Mouse (Mus musculus) layer of hippocampus, postnatal 25 days (tissue): Measurements from ENCODE around the gene Flnc. TPM values are rescaled to one million over a fixed set of nuclear protein-coding genes. Genes with fewer than 3 reads are reported as not detected.
"Not testable (repeated sequence)": the region's sequence is repeated elsewhere in the genome, so short reads cannot be mapped to it uniquely, and the experiment has no call there.

Source experiments
- DNase-seq, 2 experiments: peaks; one replicate each; pipeline ENCODE4 v3.0.0; 2022; ENCODE audit warnings: mixed read lengths in 2 of 2, low spot score in 1 of 2; ENCODE audit errors: extremely low spot score in 1 of 2
- total RNA-seq, 2 experiments: library from RNA; stranded (reverse); gene quantifications; 2 replicates each; pipeline ENCODE4 v1.2.3; 2021

The Flnc gene
- total RNA-seq: 1 to 10 TPM in 1 of 2 experiments, under 1 TPM in 1; 0.96 to 1.4 TPM

DNA sequence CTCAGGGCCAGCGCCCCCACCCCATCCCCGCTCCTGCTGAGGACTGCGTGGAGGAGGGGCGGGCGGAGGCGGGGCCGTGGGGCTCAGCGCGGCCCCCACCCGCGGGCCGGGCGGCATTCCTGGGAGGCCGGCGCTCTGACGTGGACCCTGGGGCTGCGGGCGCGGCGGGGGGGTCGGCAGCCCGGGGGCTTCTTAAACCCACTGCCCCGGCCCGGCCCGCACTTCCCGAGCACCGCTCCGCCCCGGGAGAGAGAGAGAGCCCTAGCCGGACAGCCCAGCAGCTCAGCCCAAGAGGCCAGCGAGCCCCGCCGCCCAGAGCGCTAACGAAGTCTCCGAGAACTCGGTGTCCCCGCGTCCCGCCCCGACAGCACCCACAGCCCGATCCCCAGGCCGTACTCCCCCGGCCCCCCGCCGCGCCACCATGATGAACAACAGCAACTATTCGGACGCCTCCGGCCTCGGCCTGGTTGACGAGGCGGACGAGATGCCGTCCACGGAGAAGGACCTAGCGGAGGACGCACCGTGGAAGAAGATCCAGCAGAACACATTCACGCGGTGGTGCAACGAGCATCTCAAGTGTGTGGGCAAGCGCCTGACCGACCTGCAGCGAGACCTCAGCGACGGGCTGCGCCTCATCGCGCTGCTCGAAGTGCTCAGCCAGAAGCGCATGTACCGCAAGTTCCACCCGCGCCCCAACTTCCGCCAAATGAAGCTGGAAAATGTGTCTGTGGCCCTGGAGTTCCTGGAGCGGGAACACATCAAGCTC lies at the start of gene Flnc:
Gene Flnc (plus strand): TSS at position 219 of the 766 bp plus-strand sequence.
- DNase-seq: no peak

GRCm38 (mm10) chr6:29388052-29388518 lies 45.0 kb upstream of the Flnc start, which contains the start of gene Opn1sw:
Gene Opn1sw (minus strand): TSS chr6:29388468.
- DNase-seq: no peak

- DNase-seq: peak; percentile 42 to 76
Measured at GRCm38 (mm10) chr6:29388606-29389080, 44.4 kb upstream of the Flnc start.

DNA sequence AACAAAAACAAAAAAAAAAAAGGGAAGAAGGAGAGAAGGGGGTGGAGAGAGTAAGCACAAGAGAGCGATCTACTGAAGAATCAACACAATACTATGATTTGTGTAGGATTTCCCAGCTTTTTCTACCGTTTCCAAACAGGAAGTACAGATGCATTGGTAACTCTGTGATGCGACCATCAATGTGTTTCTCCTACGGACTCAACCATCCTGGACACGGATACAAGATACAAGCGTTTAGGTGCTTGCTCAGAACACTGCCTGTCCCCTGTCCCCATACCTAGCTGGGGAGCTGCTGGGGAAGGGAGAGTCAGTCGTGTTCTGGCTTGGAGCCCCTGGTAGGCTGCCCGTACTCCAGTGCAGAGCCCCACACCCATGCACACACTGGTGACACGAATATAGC lies 43.6 kb upstream of the Flnc start:
- no peak for DNase-seq

DNA sequence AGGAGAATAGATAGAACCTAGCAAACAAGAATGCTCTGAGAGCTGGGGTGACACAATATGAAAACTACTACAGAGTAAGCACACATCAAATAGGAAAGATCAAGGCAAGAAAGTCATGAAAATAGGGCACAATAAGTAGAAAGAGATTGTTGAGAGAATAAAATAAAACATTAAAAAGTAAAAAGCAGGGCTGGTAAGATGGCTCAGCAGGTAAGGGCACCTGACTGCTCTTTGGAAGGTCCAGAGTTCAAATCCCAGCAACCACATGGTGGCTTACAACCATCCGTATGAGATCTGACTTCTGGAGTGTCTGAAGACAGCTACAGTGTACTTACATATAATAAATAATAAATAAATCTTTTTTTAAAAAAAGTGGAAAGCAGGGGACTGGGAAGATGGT lies 42.6 kb upstream of the Flnc start:
- not testable (repeated sequence) for DNase-seq

DNA sequence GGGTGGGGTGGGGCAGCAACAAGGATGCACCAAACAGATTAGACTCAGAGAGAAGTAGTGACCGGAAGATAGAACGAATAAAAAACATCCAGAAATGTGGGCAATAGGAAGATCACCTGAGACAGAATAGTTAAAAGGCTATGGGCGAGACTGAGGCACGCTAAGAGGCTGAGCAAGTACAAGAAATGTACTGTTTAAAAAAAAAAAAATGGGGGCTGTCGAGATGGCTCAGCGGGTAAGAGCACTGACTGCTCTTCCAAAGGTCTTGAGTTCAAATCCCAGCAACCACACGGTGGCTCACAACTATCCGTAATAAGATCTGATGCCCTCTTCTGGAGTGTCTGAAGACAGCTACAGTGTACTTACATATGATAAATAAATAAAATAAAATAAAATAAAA lies 41.8 kb upstream of the Flnc start:
- not testable (repeated sequence) for DNase-seq

GRCm38 (mm10) chr6:29391802-29392201 lies 41.3 kb upstream of the Flnc start:
- DNase-seq: no peak

DNA sequence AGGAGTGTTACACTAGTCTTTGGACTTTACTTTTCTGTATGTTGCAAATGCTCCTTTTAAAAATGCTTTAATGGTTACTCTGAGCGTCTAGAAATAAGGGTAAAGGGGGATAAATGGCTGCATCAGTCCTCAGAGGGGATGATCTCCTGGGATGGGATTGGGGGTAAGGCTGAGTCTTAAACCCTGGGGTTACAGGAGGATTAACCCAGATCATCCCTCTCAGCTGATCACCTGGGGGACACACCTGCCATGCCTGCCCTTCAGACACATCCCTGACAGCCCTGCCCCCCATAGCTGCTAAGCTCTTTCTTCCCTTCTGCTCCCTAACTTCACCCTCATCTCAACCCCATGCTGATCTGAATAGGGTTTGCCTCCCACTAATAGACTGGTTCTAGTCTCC lies 38.8 kb upstream of the Flnc start:
- no peak for DNase-seq

DNA sequence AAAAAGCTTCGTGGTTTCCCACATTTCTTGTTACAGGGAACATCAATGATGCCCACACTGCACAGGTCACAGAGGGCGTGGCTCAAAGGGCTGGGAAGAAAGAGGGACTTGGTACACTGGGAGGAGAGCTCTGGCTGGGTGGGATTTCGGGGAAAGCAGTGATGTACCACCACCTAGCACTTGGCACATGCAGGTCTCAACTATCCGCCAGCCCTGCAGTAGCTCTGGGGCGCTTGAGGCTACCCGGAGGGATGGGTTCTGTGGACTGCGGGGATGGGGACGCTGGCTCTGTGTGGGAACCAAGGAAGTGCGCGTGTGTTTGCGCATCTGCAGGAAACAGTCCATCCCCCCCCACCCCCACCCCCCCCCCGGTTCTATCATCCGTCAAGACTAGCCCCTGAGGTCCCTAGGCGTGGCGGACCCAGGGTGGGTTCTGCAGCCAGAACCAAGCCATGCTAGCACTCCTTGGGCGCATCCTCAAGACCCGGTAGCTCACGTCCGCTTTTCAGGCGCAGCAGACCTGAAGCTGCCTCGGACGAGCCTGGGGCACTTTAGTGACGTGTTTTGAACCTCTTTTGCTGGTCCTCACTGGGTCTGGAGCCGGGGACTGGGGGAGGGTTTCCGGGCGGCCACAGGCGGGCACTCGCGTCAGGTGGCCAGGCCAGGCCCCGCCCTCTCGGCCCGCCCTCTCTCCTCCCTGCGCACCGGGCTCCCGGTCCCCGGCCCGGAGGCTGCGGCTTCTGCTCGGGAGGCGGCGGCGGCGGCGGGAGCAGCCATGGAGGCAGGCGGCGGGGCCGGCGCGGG lies 36.9 kb upstream of the Flnc start, which contains the start of gene Ccdc136:
Gene Ccdc136 (plus strand): TSS at position 400 of the 804 bp plus-strand sequence.
- peak; percentile 63 to 67 for DNase-seq

- DNase-seq: peak in 1 of 2 experiments; percentile 23
Measured at GRCm38 (mm10) chr6:29396714-29397540, 36.1 kb upstream of the Flnc start.

- peak; percentile 15 to 36 for DNase-seq
Measured at GRCm38 (mm10) chr6:29397575-29397974, 35.5 kb upstream of the Flnc start.

GRCm38 (mm10) chr6:29399851-29400250 lies 33.2 kb upstream of the Flnc start:
- DNase-seq: no peak

- DNase-seq: peak in 1 of 2 experiments; percentile 40
Measured at GRCm38 (mm10) chr6:29402693-29403342, 30.2 kb upstream of the Flnc start.

- no peak for DNase-seq
Measured at GRCm38 (mm10) chr6:29406412-29406811, 26.6 kb upstream of the Flnc start.

DNA sequence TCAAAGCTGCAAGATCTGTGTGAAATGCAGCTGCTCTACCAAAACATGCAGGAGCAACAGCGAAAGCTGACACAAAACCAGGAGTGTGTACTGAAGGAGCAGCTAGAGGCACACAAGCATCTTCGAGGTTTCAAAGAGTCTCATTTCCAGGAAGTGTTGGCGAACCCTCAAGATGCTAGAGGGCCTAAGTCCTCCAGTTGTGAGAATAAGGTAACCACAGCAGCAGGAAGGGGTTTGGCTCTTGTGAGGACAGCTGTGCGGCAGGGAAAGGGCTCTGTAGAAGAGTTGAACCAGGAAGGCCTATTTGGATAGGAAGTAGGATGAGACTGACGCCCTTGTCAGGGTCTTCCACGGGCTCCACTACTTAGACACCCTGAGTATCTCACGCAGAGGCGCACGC lies 17.6 kb upstream of the Flnc start:
- no peak for DNase-seq

DNA sequence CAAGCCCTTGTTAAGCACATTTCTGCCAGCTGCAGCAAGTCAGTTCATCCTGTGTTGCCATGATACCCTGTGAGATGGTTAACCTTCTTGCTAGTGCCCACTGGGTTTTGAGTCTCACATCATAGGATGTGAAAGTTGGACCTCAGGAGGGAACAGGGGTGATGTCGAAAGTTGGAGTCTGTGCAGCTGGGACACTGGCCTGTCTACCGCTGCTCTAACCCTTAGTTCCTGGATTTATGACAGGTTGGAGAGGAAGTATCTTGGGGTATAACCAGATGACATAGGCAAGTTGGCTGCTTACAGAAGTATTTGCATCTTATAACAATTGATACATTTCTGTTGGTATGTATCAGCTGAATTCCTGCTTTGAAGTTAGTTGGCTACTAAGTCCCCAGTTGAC lies 12.5 kb upstream of the Flnc start:
- no peak for DNase-seq

GRCm38 (mm10) chr6:29425118-29425517 lies 7.9 kb upstream of the Flnc start:
- no peak for DNase-seq

DNA sequence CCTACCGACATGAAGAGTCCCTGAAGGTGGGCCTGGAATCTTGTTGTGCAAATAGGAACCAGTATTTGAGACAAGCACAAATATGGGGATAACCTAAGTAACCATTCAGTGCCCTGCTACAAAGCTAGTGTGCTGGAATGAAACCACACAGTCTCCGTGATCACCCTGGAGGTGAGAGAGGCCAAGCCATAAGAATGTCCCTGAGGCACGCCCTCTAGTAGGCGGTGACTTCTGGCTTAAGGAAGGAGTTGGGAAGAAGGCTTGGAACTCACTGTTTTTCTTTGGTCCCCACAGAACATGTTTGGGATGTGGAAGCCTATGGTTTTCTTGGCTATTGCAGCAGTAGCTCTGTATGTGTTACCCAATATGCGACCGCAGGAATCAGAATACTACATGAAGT lies 6.7 kb upstream of the Flnc start:
- DNase-seq: no peak

DNA sequence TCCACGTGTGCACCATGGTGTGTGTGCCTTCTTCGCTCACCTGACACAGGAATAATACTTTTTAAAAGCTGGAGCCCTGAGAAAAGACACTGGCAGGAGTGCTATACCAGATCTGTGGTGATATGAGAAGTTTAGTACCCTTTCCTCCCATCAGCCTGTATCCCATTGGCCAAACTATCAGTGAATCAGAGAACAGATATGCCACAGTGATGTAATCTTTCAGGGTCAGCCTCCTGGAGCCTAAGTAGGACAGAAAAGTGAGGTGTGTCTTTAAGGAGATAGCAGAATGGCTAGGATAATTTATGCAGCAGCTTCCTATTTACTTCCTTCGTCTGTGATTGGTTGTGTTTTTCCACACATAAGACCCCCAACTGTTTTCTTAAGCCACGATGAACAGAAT lies 4.9 kb upstream of the Flnc start:
- DNase-seq: no peak
